Mouse (Mus musculus) MEL (cell line): ENCODE measurements around the gene Sash1. TPM values are rescaled to one million over a fixed set of nuclear protein-coding genes. Genes with fewer than 3 reads are reported as not detected.

Experiments
- DNase-seq: peaks from one replicate; pipeline ENCODE4 v3.0.0; 2011; ENCODE audit warnings: low read depth, low spot score
- H3K27ac ChIP-seq: 2 replicates; pipeline ENCODE4 v1.5.1; 2012; ENCODE audit warnings: low read depth, mild to moderate bottlenecking, control low read depth, low read length, moderate library complexity; ENCODE audit not compliant: control insufficient read depth
- H3K27me3 ChIP-seq, 2 experiments: fragments of 150-350 bp in 1 of 2; sonication (generic) in 1 of 2; 2 replicates each; pipeline ENCODE4 v1.6.1; 2012; ENCODE audit warnings: low read length in 2 of 2, mild to moderate bottlenecking in 2 of 2, improper control_type of control experiment in 1 of 2, moderate library complexity in 1 of 2; ENCODE audit not compliant: insufficient read depth in 2 of 2, control insufficient read depth in 1 of 2
- H3K36me3 ChIP-seq, 2 experiments: 2 replicates each; pipeline ENCODE4 v1.6.1; 2012 to 2014; ENCODE audit warnings: low read length in 2 of 2, improper control_type of control experiment in 1 of 2, inconsistent platforms in 1 of 2, mild to moderate bottlenecking in 1 of 2; ENCODE audit not compliant: insufficient read depth in 2 of 2, control insufficient read depth in 1 of 2
- H3K4me1 ChIP-seq, 2 experiments: fragments of 150-350 bp in 1 of 2; sonication (generic) in 1 of 2; 2 replicates each; pipeline ENCODE4 v1.6.1; 2012; ENCODE audit warnings: low read length in 2 of 2, improper control_type of control experiment in 1 of 2, mild to moderate bottlenecking in 1 of 2; ENCODE audit not compliant: insufficient read depth in 2 of 2, control insufficient read depth in 1 of 2
- H3K4me3 ChIP-seq, 2 experiments: fragments of 150-350 bp in 1 of 2; sonication (generic) in 1 of 2; 2 replicates each; pipeline ENCODE4 v1.5.1; 2012; ENCODE audit warnings: low read depth in 2 of 2, low read length in 2 of 2, mild to moderate bottlenecking in 2 of 2, moderate library complexity in 2 of 2, control low read depth in 1 of 2, improper control_type of control experiment in 1 of 2; ENCODE audit not compliant: control insufficient read depth in 1 of 2, insufficient read depth in 1 of 2
- H3K79me2 ChIP-seq: 2 replicates; pipeline ENCODE4 v1.6.1; 2012; ENCODE audit warnings: mild to moderate bottlenecking, low read length, moderate library complexity; ENCODE audit not compliant: control insufficient read depth, poor library complexity, insufficient read depth
- H3K9ac ChIP-seq: 2 replicates; pipeline ENCODE4 v1.6.1; 2012; ENCODE audit warnings: low read depth, mild to moderate bottlenecking, control low read depth, low read length, moderate library complexity; ENCODE audit not compliant: control insufficient read depth, poor library complexity, severe bottlenecking
- H3K9me3 ChIP-seq: fragments of 150-350 bp; sonication (generic); replicated peaks from 2 replicates; pipeline ENCODE4 v1.6.1; 2012; ENCODE audit warnings: mild to moderate bottlenecking, low read length, improper control_type of control experiment, moderate library complexity; ENCODE audit not compliant: insufficient read depth
- CHD1 ChIP-seq: IDR thresholded peaks from 2 replicates; pipeline ENCODE4 v1.6.1; 2012; ENCODE audit warnings: low read depth, mild to moderate bottlenecking, inconsistent platforms, low read length, improper control_type of control experiment
- CTCF ChIP-seq, 3 experiments: IDR thresholded peaks in 2 of 3; conservative IDR thresholded peaks in 1 of 3; 2 replicates each; pipeline ENCODE4 v1.5.1; 2011 to 2012; ENCODE audit warnings: low read length in 3 of 3, low read depth in 2 of 3, mild to moderate bottlenecking in 2 of 3, improper control_type of control experiment in 1 of 3, inconsistent platforms in 1 of 3, mixed read lengths in 1 of 3, moderate library complexity in 1 of 3; ENCODE audit not compliant: control insufficient read depth in 1 of 3, insufficient read depth in 1 of 3, poor library complexity in 1 of 3, severe bottlenecking in 1 of 3
- ELF1 ChIP-seq: IDR thresholded peaks from 2 replicates; pipeline ENCODE4 v1.6.1; 2014; ENCODE audit warnings: low read depth, mild to moderate bottlenecking, inconsistent platforms, low read length, improper control_type of control experiment, moderate library complexity
- EP300 ChIP-seq, 2 experiments: IDR thresholded peaks; 2 replicates each; pipeline ENCODE4 v1.6.1; 2011; ENCODE audit warnings: improper control_type of control experiment in 2 of 2, low read length in 2 of 2, low read depth in 1 of 2, mild to moderate bottlenecking in 1 of 2
- GABPA ChIP-seq: IDR thresholded peaks from 2 replicates; pipeline ENCODE4 v1.6.1; 2012; ENCODE audit warnings: low read depth, mild to moderate bottlenecking, inconsistent platforms, low read length, improper control_type of control experiment, moderate library complexity
- HCFC1 ChIP-seq: IDR thresholded peaks from 2 replicates; pipeline ENCODE4 v1.6.1; 2012; ENCODE audit warnings: low read depth, mild to moderate bottlenecking, inconsistent platforms, low read length, improper control_type of control experiment, moderate library complexity
- JUND ChIP-seq: IDR thresholded peaks from 2 replicates; pipeline ENCODE4 v1.6.1; 2011; ENCODE audit warnings: low read depth, mild to moderate bottlenecking, improper control_type of control experiment, low read length
- MEF2A ChIP-seq: IDR thresholded peaks from 2 replicates; pipeline ENCODE4 v1.6.1; 2014; ENCODE audit warnings: low read depth, mild to moderate bottlenecking, inconsistent platforms, low read length, improper control_type of control experiment; ENCODE audit not compliant: poor library complexity, insufficient replicate concordance, severe bottlenecking; ENCODE audit errors: extremely low read depth
- POLR2A ChIP-seq, 2 experiments: IDR thresholded peaks; 2 replicates each; pipeline ENCODE4 v1.6.1; 2011 to 2012; ENCODE audit warnings: low read length in 2 of 2, mild to moderate bottlenecking in 2 of 2, control low read depth in 1 of 2, improper control_type of control experiment in 1 of 2, low read depth in 1 of 2, moderate library complexity in 1 of 2; ENCODE audit not compliant: control insufficient read depth in 1 of 2, insufficient read depth in 1 of 2, poor library complexity in 1 of 2
- POLR2AphosphoS2 ChIP-seq: IDR thresholded peaks from 2 replicates; pipeline ENCODE4 v1.6.1; 2011; ENCODE audit warnings: low read length, improper control_type of control experiment
- POLR2AphosphoS5 ChIP-seq: IDR thresholded peaks from 2 replicates; pipeline ENCODE4 v1.6.1; 2012; ENCODE audit warnings: low read depth, borderline replicate concordance, mild to moderate bottlenecking, inconsistent platforms, low read length, moderate library complexity, mixed read lengths
- RCOR1 ChIP-seq: IDR thresholded peaks from 2 replicates; pipeline ENCODE4 v1.6.1; 2012; ENCODE audit warnings: low read depth, mild to moderate bottlenecking, inconsistent platforms, low read length, improper control_type of control experiment
- SIN3A ChIP-seq: IDR thresholded peaks from 2 replicates; pipeline ENCODE4 v1.6.1; 2012; ENCODE audit warnings: low read length, improper control_type of control experiment, inconsistent platforms
- TAL1 ChIP-seq: IDR thresholded peaks from 2 replicates; pipeline ENCODE4 v1.6.1; 2012; ENCODE audit warnings: mild to moderate bottlenecking, inconsistent platforms, low read length, moderate library complexity, mixed read lengths
- TBP ChIP-seq: IDR thresholded peaks from 2 replicates; pipeline ENCODE4 v1.8.0; 2011; ENCODE audit warnings: low read depth, low read length, improper control_type of control experiment
- UBTF ChIP-seq: IDR thresholded peaks from 2 replicates; pipeline ENCODE4 v1.6.1; 2012; ENCODE audit warnings: low read depth, mild to moderate bottlenecking, inconsistent platforms, low read length, improper control_type of control experiment, moderate library complexity, borderline replicate concordance; ENCODE audit not compliant: insufficient read depth
- USF1 ChIP-seq: IDR thresholded peaks from 2 replicates; pipeline ENCODE4 v1.6.1; 2014; ENCODE audit warnings: low read depth, mild to moderate bottlenecking, inconsistent platforms, low read length, improper control_type of control experiment, moderate library complexity
- USF2 ChIP-seq, 2 experiments: IDR thresholded peaks; 2 replicates each; pipeline ENCODE4 v1.6.1; 2011 to 2012; ENCODE audit warnings: improper control_type of control experiment in 2 of 2, low read length in 2 of 2, borderline replicate concordance in 1 of 2, inconsistent platforms in 1 of 2, low read depth in 1 of 2, mild to moderate bottlenecking in 1 of 2; ENCODE audit not compliant: insufficient read depth in 1 of 2
- polyA plus RNA-seq, 2 experiments: library from polyadenylated mRNA; stranded (reverse) in 1 of 2; unstranded in 1 of 2; fragments of >175 nt in 1 of 2; fragments of >200 nt in 1 of 2; gene quantifications; 2 replicates each; pipeline versions ENCODE4 v1.2.1 to v1.2.4; 2012; ENCODE audit warnings: low replicate concordance in 2 of 2, low read depth in 1 of 2; ENCODE audit not compliant: insufficient read length in 2 of 2, insufficient read depth in 1 of 2, missing spikeins in 1 of 2
- total RNA-seq: library from RNA; depleted of rRNA; stranded (reverse); fragments of 300-350 nt; gene quantifications from 2 replicates; pipeline ENCODE4 v1.2.3, GENCODE M21; 2012

Sash1 gene
- total and polyA plus RNA-seq, 3 experiments = not detected

DNA sequence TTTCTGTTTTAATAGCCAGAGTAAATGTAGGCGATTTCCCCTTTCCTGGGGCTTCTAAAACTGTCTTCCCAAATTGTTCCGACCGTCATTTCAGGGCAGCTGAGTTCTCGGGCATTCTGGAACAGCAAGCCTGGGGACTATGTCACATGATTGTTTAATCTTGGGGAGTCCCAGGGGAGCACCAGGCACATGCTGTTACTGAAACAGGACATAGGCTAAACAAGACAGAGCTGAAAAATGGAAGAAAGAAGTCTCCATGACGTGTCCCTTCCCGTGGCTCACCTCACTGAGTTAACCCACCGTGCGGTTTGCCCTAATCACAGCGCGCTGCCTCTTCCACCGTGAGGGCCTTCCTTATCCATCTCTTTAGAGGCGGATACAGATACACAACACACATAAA lies 123.1 kb downstream of the Sash1 start:
- no peaks in the 10 kb centered on the region for H3K36me3 ChIP-seq
- no peaks in the 10 kb centered on the region for H3K27me3 ChIP-seq
- DNase-seq = no peak
- H3K9ac ChIP-seq = no peak overlapping the region
- H3K4me3 ChIP-seq = no peak overlapping the region
- no peak overlapping the region for H3K27ac ChIP-seq
- H3K9me3 ChIP-seq = no peaks in the 10 kb centered on the region
- no peaks in the 10 kb centered on the region for H3K4me1 ChIP-seq
- TF ChIP-seq POLR2A (IDR thresholded peaks at IDR 0.05; ENCODE audit: control insufficient read depth in 1 of 2, insufficient read depth in 1 of 2, low read depth in 1 of 2, low read length in 2 of 2, poor library complexity in 1 of 2) = no peak
- TF ChIP-seq ELF1 = no peak
- no peak for TF ChIP-seq TBP
- TF ChIP-seq EP300 (IDR thresholded peaks at IDR 0.05; ENCODE audit: low read depth in 1 of 2, low read length in 2 of 2) = no peak
- no peak for TF ChIP-seq RCOR1
- no peak for TF ChIP-seq USF2 (IDR thresholded peaks at IDR 0.05; ENCODE audit: borderline replicate concordance in 1 of 2, insufficient read depth in 1 of 2, low read depth in 1 of 2, low read length in 2 of 2)
- TF ChIP-seq SIN3A = no peak
- H3K79me2 ChIP-seq = no peaks in the 10 kb centered on the region

DNA sequence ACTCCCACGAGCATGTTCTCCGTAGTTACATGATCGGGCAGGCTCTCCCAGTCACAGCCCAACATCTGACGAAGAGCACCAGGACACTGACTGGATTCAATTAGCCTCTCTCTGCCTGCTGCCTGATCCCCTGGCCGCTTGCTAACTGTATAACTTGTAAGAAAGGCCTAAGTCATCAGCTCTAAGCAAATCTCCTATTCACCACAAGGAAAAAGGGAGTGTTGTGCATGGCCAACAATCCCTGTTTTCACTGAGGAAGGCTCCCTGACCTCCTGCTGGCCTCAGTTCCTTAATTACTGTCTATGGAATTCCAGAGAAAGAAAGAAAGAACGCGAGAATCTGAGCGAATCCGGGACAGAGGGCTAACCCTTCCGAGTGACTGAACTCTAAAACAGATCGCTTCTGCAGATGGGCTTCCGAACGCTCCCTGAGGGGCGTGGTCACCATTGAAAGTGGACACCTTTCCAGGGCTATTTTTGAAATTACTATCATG lies 123.6 kb downstream of the Sash1 start:
- Histone ChIP-seq H3K79me2 (no peaks in the 10 kb centered on the region), H3K4me3 (no peak overlapping the region)
- no peak for DNase-seq
- TF ChIP-seq POLR2AphosphoS2 (no peak), CHD1 (no peak), GABPA (no peak), SIN3A (no peak), HCFC1 (no peak), TAL1 (no peak), UBTF (no peak), USF1 (no peak), POLR2AphosphoS5 (no peak)
- TF ChIP-seq, all 39 proteins: peak for 0
- Histone ChIP-seq H3K36me3 (no peaks in the 10 kb centered on the region), H3K9ac (no peak overlapping the region), H3K27ac (no peak overlapping the region), H3K27me3 (no peaks in the 10 kb centered on the region), H3K9me3 (no peaks in the 10 kb centered on the region), H3K4me1 (no peaks in the 10 kb centered on the region)

DNA sequence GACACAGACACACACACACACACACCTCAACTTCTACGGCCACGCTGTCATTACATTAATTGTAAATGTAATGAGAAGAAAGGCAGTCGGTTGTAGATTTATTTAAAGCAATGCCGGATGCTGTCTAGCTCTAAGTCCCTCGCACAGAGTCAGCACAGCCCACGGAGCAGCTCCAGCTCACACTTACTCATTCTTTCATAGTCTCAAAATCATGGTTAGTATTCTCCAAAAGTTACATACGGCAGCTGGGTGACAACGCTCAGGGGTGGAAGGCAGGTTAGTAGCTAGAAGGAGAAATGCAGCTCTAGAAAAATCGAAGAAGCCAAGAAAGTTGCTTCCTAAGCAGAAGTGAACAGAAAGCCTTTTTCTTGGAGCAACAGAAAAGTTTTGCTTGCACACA lies 124.2 kb downstream of the Sash1 start:
- Histone ChIP-seq H3K79me2 (no peaks in the 10 kb centered on the region), H3K9ac (no peak overlapping the region)
- TF ChIP-seq JUND (no peak), CTCF (IDR thresholded peaks at IDR 0.05 in 2 of 3, conservative IDR thresholded peaks at IDR 0.05 in 1 of 3; ENCODE audit: control insufficient read depth in 1 of 3, insufficient read depth in 1 of 3, low read depth in 2 of 3, low read length in 3 of 3, poor library complexity in 1 of 3, severe bottlenecking in 1 of 3) (no peak), MEF2A (no peak), USF1 (no peak), CHD1 (no peak), SIN3A (no peak)
- TF ChIP-seq, all 39 proteins: peak for 0
- Histone ChIP-seq H3K4me3 (no peak overlapping the region), H3K4me1 (no peaks in the 10 kb centered on the region), H3K9me3 (no peaks in the 10 kb centered on the region), H3K27ac (no peak overlapping the region), H3K36me3 (no peaks in the 10 kb centered on the region), H3K27me3 (no peaks in the 10 kb centered on the region)
- no peak for DNase-seq
